Mouse (Mus musculus): ENCODE results near the gene Scgb2b18. TPM values are rescaled to one million over a fixed set of nuclear protein-coding genes. Genes with fewer than 3 reads are reported as not detected.
"Not testable (repeated sequence)": the region's sequence is repeated elsewhere in the genome, so short reads cannot be mapped to it uniquely, and the experiment has no call there.

Gene Scgb2b18
- polyA plus RNA-seq (2015; fragmentation: Nextera tagmentation; extraction: Ambion mirVana): not detected in 2 replicates

DNA sequence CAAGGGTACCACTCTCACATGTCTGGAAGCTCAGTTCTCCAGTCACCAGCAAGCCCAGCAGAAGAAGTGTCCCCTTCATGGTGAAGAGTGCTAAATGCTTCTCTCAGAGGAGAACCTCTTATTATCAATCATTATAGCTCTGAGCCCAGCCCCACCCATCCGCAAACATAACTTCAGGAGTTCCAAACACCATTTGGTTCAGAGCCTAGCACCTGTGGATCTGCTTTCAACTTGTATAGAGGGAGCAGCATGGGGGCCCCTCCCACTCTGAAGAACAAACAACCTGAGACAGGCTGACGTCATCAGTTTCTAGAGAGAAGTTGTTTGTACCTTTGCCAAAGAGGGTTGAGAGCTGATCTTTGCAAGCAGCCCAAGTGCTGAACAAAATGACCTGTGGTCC is at the start of gene Scgb2b18:
Scgb2b18 (minus strand) TSS at position 101 of the 400 bp plus-strand sequence.
- not testable (repeated sequence) for H3K27ac ChIP-seq (replicated peaks); ATAC-seq (ENCODE audit: low FRiP score, low read depth); H3K36me3 ChIP-seq; H3K9me3 ChIP-seq; H3K4me1 ChIP-seq (replicated peaks); H3K4me3 ChIP-seq; H3K9ac ChIP-seq; H3K27me3 ChIP-seq; H3K4me2 ChIP-seq
- 88% methylated on average over 2 of the region's 2 CpGs for WGBS

DNA sequence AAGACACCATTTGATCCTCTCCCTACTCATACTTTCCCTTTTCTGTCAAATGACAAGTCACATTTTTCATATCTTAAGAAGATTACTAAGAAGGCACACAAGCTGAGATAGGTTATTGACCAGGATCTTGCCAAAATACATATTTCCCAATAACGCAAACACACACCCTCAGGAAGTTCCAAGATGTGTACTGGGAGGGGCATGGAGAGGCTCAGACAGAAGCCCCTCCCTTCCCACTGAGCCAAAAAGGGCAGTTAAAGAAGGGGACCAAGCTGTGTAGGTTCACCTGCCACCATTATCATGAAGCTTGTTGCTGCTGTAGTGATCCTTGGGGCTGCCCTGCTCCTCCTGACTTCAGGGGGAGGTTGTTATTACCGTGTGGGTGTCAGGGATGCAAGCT is 11.6 kb upstream of the Scgb2b18 start, which contains the start of gene Scgb1b18:
Scgb1b18 (plus strand) TSS at position 301 of the 400 bp plus-strand sequence.
- ATAC-seq (ENCODE audit: low FRiP score, low read depth); H3K9me3 ChIP-seq; H3K4me3 ChIP-seq; H3K4me2 ChIP-seq; H3K27ac ChIP-seq (replicated peaks); H3K4me1 ChIP-seq (replicated peaks); H3K36me3 ChIP-seq; H3K9ac ChIP-seq; H3K27me3 ChIP-seq: not testable (repeated sequence)
- no CpG with 5 or more reads among the region's 2 CpGs for WGBS

Other genes with a start within 250 kb of the Scgb2b18 start
- gene Scgb2b17, start 117.3 kb downstream of the Scgb2b18 start, polyA plus RNA-seq (2015; fragmentation: Nextera tagmentation; extraction: Ambion mirVana): not detected in 2 replicates
- gene Scgb1b17, start 110.4 kb downstream of the Scgb2b18 start, polyA plus RNA-seq (2015; fragmentation: Nextera tagmentation; extraction: Ambion mirVana): not detected in 2 replicates
- not detected in 2 replicates for gene Scgb1b18, start 11.7 kb upstream of the Scgb2b18 start, polyA plus RNA-seq (2015; fragmentation: Nextera tagmentation; extraction: Ambion mirVana)
- gene Scgb2b19, start 106.5 kb upstream of the Scgb2b18 start, polyA plus RNA-seq (2015; fragmentation: Nextera tagmentation; extraction: Ambion mirVana): not detected in 2 replicates
- not detected in 2 replicates for gene Scgb1b19, start 113.4 kb upstream of the Scgb2b18 start, polyA plus RNA-seq (2015; fragmentation: Nextera tagmentation; extraction: Ambion mirVana)
- not detected in 2 replicates for gene Scgb2b20, start 192.5 kb upstream of the Scgb2b18 start, polyA plus RNA-seq (2015; fragmentation: Nextera tagmentation; extraction: Ambion mirVana)
- not detected in 2 replicates for gene Scgb1b20, start 199.4 kb upstream of the Scgb2b18 start, polyA plus RNA-seq (2015; fragmentation: Nextera tagmentation; extraction: Ambion mirVana)

Measured in hindbrain, embryonic 15.5 days (tissue).